26 mouse cellular contexts compared by ENCODE assay signal in the genomic region with DNA sequence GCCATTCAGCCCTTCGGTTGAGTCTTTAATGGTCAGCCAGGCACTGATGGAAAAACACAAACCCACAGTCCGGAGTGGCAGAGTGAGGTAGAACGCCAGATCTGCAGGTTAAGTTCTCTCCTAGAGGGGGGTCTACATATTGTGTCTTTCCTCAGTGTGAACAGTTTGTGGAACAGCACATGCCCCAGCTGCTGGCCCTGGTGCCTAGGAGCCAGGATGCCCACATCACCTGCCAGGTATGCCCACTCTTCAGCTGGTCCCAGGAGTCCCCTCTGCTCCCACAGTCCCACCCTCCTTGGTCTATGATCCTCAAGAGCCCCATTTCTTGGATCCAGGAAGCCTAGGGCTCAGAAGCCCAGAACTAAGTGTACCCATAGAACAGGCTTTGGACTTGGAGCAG. TPM values are rescaled to one million over a fixed set of nuclear protein-coding genes. Genes with fewer than 3 reads are reported as not detected.
DNase-seq lines count a peak whose midpoint lies in the region; ATAC-seq and TF ChIP-seq lines count a peak whose summit lies in the region.
"Had no signal": no experiment of that assay in that cellular context is flagged by ENCODE, and none has a peak within 500 bp of the region (broad histone marks: within the 10 kb centered on the region; RNA-seq: fewer than 3 reads in every experiment).

No protein-coding gene starts in this region.

- H3K36me3 ChIP-seq in heart, embryonic 10.5 days, result peaks cover 18% of the 10 kb centered on the region
- peaks cover 92% of the 10 kb centered on the region for H3K36me3 ChIP-seq in megakaryocyte, embryonic 14.5 days (replicated peaks; ENCODE audit: low read length)
- H3K36me3 ChIP-seq in myocyte (ENCODE audit: control insufficient read depth, insufficient read depth), result peaks cover 14% of the 10 kb centered on the region
- peaks cover 3% of the 10 kb centered on the region for H3K36me3 ChIP-seq in midbrain, embryonic 11.5 days (ENCODE audit: control insufficient read depth, insufficient read depth, low read length)

- no peak for DNase-seq in heart, embryonic 10.5 days (ENCODE audit: low spot score)
- DNase-seq in heart, postnatal 25 days (ENCODE audit: low spot score), result no peak
- DNase-seq in midbrain, embryonic 11.5 days (ENCODE audit: low spot score, missing footprints), result no peak
- DNase-seq: adrenal gland, adult 8-10 months; adrenal gland, postnatal 14 days; adrenal gland, postnatal 36 days; cerebellum, adult 11-12 months; cerebellum, adult 2 months; cerebellum, adult 9-10 months; cerebellum, postnatal 10 days; cerebellum, postnatal 25 days had no signal

- H3K4me3 ChIP-seq in heart, embryonic 10.5 days, result no peak overlapping the region
- peak overlapping the region; percentile 23 for H3K4me3 ChIP-seq in megakaryocyte, embryonic 14.5 days (replicated peaks)
- H3K4me3 ChIP-seq in myocyte, result no peak overlapping the region
- H3K4me3 ChIP-seq in midbrain, embryonic 11.5 days (ENCODE audit: low read depth, low read length), result no peak overlapping the region
- H3K4me3 ChIP-seq: embryonic facial prominence, embryonic 10.5 days; embryonic facial prominence, embryonic 12.5 days; forebrain, embryonic 13.5 days; forebrain, embryonic 15.5 days had no signal

- H3K9me3 ChIP-seq in heart, embryonic 10.5 days, result no peaks in the 10 kb centered on the region
- no peaks in the 10 kb centered on the region for H3K9me3 ChIP-seq in megakaryocyte, embryonic 14.5 days
- H3K9me3 ChIP-seq in midbrain, embryonic 11.5 days (ENCODE audit: control insufficient read depth, low read length), result no peaks in the 10 kb centered on the region
- H3K9me3 ChIP-seq: embryonic facial prominence, embryonic 10.5 days; embryonic facial prominence, embryonic 12.5 days; forebrain, embryonic 13.5 days; forebrain, embryonic 15.5 days had no signal

- 87% methylated on average over 3 of the region's 3 CpGs for WGBS in heart, embryonic 10.5 days
- 90% methylated on average over 3 of the region's 3 CpGs for WGBS in midbrain, embryonic 11.5 days

- no peak overlapping the region for H3K4me2 ChIP-seq in myocyte (ENCODE audit: low read depth)
- H3K4me2 ChIP-seq in midbrain, embryonic 11.5 days, result no peak overlapping the region
- H3K4me2 ChIP-seq: embryonic facial prominence, embryonic 12.5 days; forebrain, embryonic 13.5 days; forebrain, embryonic 15.5 days had no signal

- no peak overlapping the region for H3ac ChIP-seq in myocyte (ENCODE audit: control insufficient read depth, insufficient read length)

- H3K9ac ChIP-seq in midbrain, embryonic 11.5 days (ENCODE audit: low read length), result no peak overlapping the region
- H3K9ac ChIP-seq: embryonic facial prominence, embryonic 12.5 days; forebrain, embryonic 13.5 days; forebrain, embryonic 15.5 days had no signal

- H3K27me3 ChIP-seq in heart, embryonic 10.5 days (ENCODE audit: insufficient read depth, poor library complexity, severe bottlenecking), result no peaks in the 10 kb centered on the region
- H3K27me3 ChIP-seq in megakaryocyte, embryonic 14.5 days (replicated peaks), result no peaks in the 10 kb centered on the region
- H3K27me3 ChIP-seq in myocyte (ENCODE audit: control insufficient read depth, insufficient read depth, insufficient read length), result no peaks in the 10 kb centered on the region
- H3K27me3 ChIP-seq in midbrain, embryonic 11.5 days (ENCODE audit: control insufficient read depth, insufficient read depth, low read length), result no peaks in the 10 kb centered on the region
- H3K27me3 ChIP-seq: embryonic facial prominence, embryonic 12.5 days; forebrain, embryonic 13.5 days; forebrain, embryonic 15.5 days; Patski had no signal

- no peaks in the 10 kb centered on the region for H3K79me2 ChIP-seq in myocyte (ENCODE audit: control insufficient read depth, insufficient read depth)

- intact Hi-C loops in heart, postnatal 25 days (cut with DNase I), result no loop called here

- peak overlapping the region; percentile 86; the same call in 1 of the 2 replicates for H3K27ac ChIP-seq in heart, embryonic 10.5 days
- no peak overlapping the region for H3K27ac ChIP-seq in midbrain, embryonic 11.5 days (ENCODE audit: low read depth, low read length)
- H3K27ac ChIP-seq: embryonic facial prominence, embryonic 10.5 days; embryonic facial prominence, embryonic 12.5 days; forebrain, embryonic 13.5 days; forebrain, embryonic 15.5 days had no signal

- H3K4me1 ChIP-seq in heart, embryonic 10.5 days, result peaks cover 29% of the 10 kb centered on the region
- H3K4me1 ChIP-seq in megakaryocyte, embryonic 14.5 days, result peaks cover 97% of the 10 kb centered on the region
- no peaks in the 10 kb centered on the region for H3K4me1 ChIP-seq in midbrain, embryonic 11.5 days (ENCODE audit: control insufficient read depth, insufficient read depth, low read length)
- H3K4me1 ChIP-seq: embryonic facial prominence, embryonic 10.5 days; embryonic facial prominence, embryonic 12.5 days; forebrain, embryonic 13.5 days; forebrain, embryonic 15.5 days had no signal

- TF ChIP-seq POLR2A in myocyte (IDR thresholded peaks at IDR 0.05; ENCODE audit: insufficient read length, low read depth), result no peak

- ATAC-seq in megakaryocyte, adult 5-6 weeks (ENCODE audit: poor library complexity, severe bottlenecking), result no peak
- ATAC-seq in midbrain, embryonic 11.5 days (ENCODE audit: low FRiP score), result no peak
- ATAC-seq: activated CD4-positive, CD25-positive, alpha-beta regulatory T cell, adult 4 months; forebrain, embryonic 13.5 days; forebrain, embryonic 15.5 days; Patski had no signal

TF ChIP-seq in myocyte, 11 proteins besides CTCF, POLR2A, EP300 and RAD21:
- TF ChIP-seq POLR2AphosphoS2 (IDR thresholded peaks at IDR 0.05; ENCODE audit: insufficient read length, low read depth) (peak; percentile 66), SRF (IDR thresholded peaks at IDR 0.05; ENCODE audit: control insufficient read depth, insufficient read length, low read depth) (no peak)

RNA-seq across cellular contexts. Expression of a gene that starts 7.8 kb away (rescaled TPM):
- 0.12 and 0.30 TPM in 2 replicates for polyA plus RNA-seq in heart, embryonic 10.5 days (2016; fragmentation: Nextera tagmentation; extraction: Ambion mirVana)
- total RNA-seq in heart, postnatal 25 days (2021), result under 1 TPM in 1 of 2 experiments, not detected in 1; 0.45 TPM
- polyA plus RNA-seq in megakaryocyte, embryonic 14.5 days (2012; ENCODE audit: insufficient read depth, low replicate concordance), result 2.7 and 3.5 TPM in 2 replicates
- 0.60 TPM in 1 of 2 replicates, not detected in the other for total RNA-seq in megakaryocyte, adult 5-6 weeks (2015)
- not detected in 2 replicates for total RNA-seq in megakaryocyte, adult 5-6 weeks (2017)
- not detected for polyA plus RNA-seq in myocyte (2012; fragmentation: generic; extraction: Trizol)
- polyA plus RNA-seq in midbrain, embryonic 11.5 days (2014; fragmentation: Nextera tagmentation; extraction: Ambion mirVana), result not detected in 2 replicates
- total RNA-seq: adrenal gland, adult 18-20 months; adrenal gland, adult 8-10 months; adrenal gland, postnatal 36 days; ES-E14 had no signal
- polyA plus RNA-seq: activated CD4-positive, CD25-positive, alpha-beta regulatory T cell, adult 4 months; C2C12; cerebellum, adult 2 months; cortical plate, adult 2 months; embryonic facial prominence, embryonic 10.5 days; embryonic facial prominence, embryonic 12.5 days; embryonic facial prominence, embryonic 14.5 days; forebrain, embryonic 11.5 days; forebrain, embryonic 13.5 days had no signal

RNA-seq across cellular contexts. Expression of a gene that starts 32.8 kb away (rescaled TPM):
- polyA plus RNA-seq in heart, embryonic 10.5 days (2016; fragmentation: Nextera tagmentation; extraction: Ambion mirVana), result 43.5 and 53.9 TPM in 2 replicates
- 10 to 100 TPM; 15.7 to 16.6 TPM for total RNA-seq in heart, postnatal 25 days (2021)
- 6.4 and 27.8 TPM in 2 replicates for polyA plus RNA-seq in megakaryocyte, embryonic 14.5 days (2012; ENCODE audit: insufficient read depth, low replicate concordance)
- 36.8 and 42.1 TPM in 2 replicates for total RNA-seq in megakaryocyte, adult 5-6 weeks (2015)
- total RNA-seq in megakaryocyte, adult 5-6 weeks (2017), result 71.7 and 77.1 TPM in 2 replicates
- 55.4 TPM for polyA plus RNA-seq in myocyte (2012; fragmentation: generic; extraction: Trizol)
- 114 and 116 TPM in 2 replicates for polyA plus RNA-seq in midbrain, embryonic 11.5 days (2014; fragmentation: Nextera tagmentation; extraction: Ambion mirVana)

RNA-seq across cellular contexts. Expression of a gene that starts 34.9 kb away (rescaled TPM):
- polyA plus RNA-seq in heart, embryonic 10.5 days (2016; fragmentation: Nextera tagmentation; extraction: Ambion mirVana), result 17.3 and 24.9 TPM in 2 replicates
- total RNA-seq in heart, postnatal 25 days (2021), result 10 to 100 TPM in 1 of 2 experiments, 1 to 10 TPM in 1; 9.4 to 10.1 TPM
- polyA plus RNA-seq in megakaryocyte, embryonic 14.5 days (2012; ENCODE audit: insufficient read depth, low replicate concordance), result 3.9 and 10.7 TPM in 2 replicates
- 34.0 and 40.5 TPM in 2 replicates for total RNA-seq in megakaryocyte, adult 5-6 weeks (2015)
- 26.7 and 30.7 TPM in 2 replicates for total RNA-seq in megakaryocyte, adult 5-6 weeks (2017)
- 8.0 TPM for polyA plus RNA-seq in myocyte (2012; fragmentation: generic; extraction: Trizol)
- 15.6 and 16.1 TPM in 2 replicates for polyA plus RNA-seq in midbrain, embryonic 11.5 days (2014; fragmentation: Nextera tagmentation; extraction: Ambion mirVana)

RNA-seq across cellular contexts. Expression of a gene that starts 43.0 kb away (rescaled TPM):
- 15.7 and 24.9 TPM in 2 replicates for polyA plus RNA-seq in heart, embryonic 10.5 days (2016; fragmentation: Nextera tagmentation; extraction: Ambion mirVana)
- total RNA-seq in heart, postnatal 25 days (2021), result 10 to 100 TPM; 18.0 to 21.1 TPM
- polyA plus RNA-seq in megakaryocyte, embryonic 14.5 days (2012; ENCODE audit: insufficient read depth, low replicate concordance), result 48.1 and 129 TPM in 2 replicates
- 0.20 and 2.3 TPM in 2 replicates for total RNA-seq in megakaryocyte, adult 5-6 weeks (2015)
- total RNA-seq in megakaryocyte, adult 5-6 weeks (2017), result 0.26 and 0.45 TPM in 2 replicates
- 26.7 TPM for polyA plus RNA-seq in myocyte (2012; fragmentation: generic; extraction: Trizol)
- polyA plus RNA-seq in midbrain, embryonic 11.5 days (2014; fragmentation: Nextera tagmentation; extraction: Ambion mirVana), result 6.2 and 6.5 TPM in 2 replicates

RNA-seq across cellular contexts. Expression of a gene that starts 54.6 kb away (rescaled TPM):
- polyA plus RNA-seq in heart, embryonic 10.5 days (2016; fragmentation: Nextera tagmentation; extraction: Ambion mirVana), result 119 and 127 TPM in 2 replicates
- 10 to 100 TPM; 33.9 to 41.2 TPM for total RNA-seq in heart, postnatal 25 days (2021)
- polyA plus RNA-seq in megakaryocyte, embryonic 14.5 days (2012; ENCODE audit: insufficient read depth, low replicate concordance), result 64.6 and 113 TPM in 2 replicates
- 69.3 and 70.0 TPM in 2 replicates for total RNA-seq in megakaryocyte, adult 5-6 weeks (2015)
- total RNA-seq in megakaryocyte, adult 5-6 weeks (2017), result 49.5 and 52.1 TPM in 2 replicates
- polyA plus RNA-seq in myocyte (2012; fragmentation: generic; extraction: Trizol), result 169 TPM
- polyA plus RNA-seq in midbrain, embryonic 11.5 days (2014; fragmentation: Nextera tagmentation; extraction: Ambion mirVana), result 102 TPM in 2 replicates
